Mouse (Mus musculus) liver, embryonic 14.5 days (tissue): ENCODE measurements at regions not wholly inside any gene's neighbourhood (a gene's known extent, or its start where the extent isn't known, plus 50 kb on each side); places are given as distances from the start of the nearest gene placed in this dataset.
A peak's percentile ranks its signal among the peaks of the same experiment; 100 is the strongest.

Experiments used
- ATAC-seq: fragments of 200-750 bp; cut with Nextera tagmentation; 2 replicates; pipeline ENCODE4 v1.8.0; 2017; ENCODE audit warnings: moderate number of reproducible peaks, mild to moderate bottlenecking, moderate library complexity; ENCODE audit not compliant: insufficient read depth
- DNase-seq, 3 experiments: peaks; one replicate each; pipeline ENCODE4 v3.0.0-alpha.2; 2012 to 2013; ENCODE audit warnings: low read depth in 3 of 3, low spot score in 3 of 3
- H3K27ac ChIP-seq: fragments of 300-500 bp; sonication (generic); 2 replicates; pipeline ENCODE4 v1.5.1; 2014; ENCODE audit warnings: moderate library complexity, mild to moderate bottlenecking, control low read depth, inconsistent platforms
- H3K27me3 ChIP-seq: fragments of 300-500 bp; sonication (generic); 2 replicates; pipeline ENCODE4 v1.6.1; 2014; ENCODE audit warnings: mild to moderate bottlenecking, low read length, moderate library complexity; ENCODE audit not compliant: control insufficient read depth, insufficient read depth
- H3K36me3 ChIP-seq: fragments of 300-500 bp; sonication (generic); replicated peaks from 2 replicates; pipeline ENCODE4 v1.6.1; 2014; ENCODE audit warnings: low read depth; ENCODE audit not compliant: control insufficient read depth, insufficient read depth
- H3K4me1 ChIP-seq, 2 experiments: fragments of 200-500 bp in 1 of 2; fragments of 300-500 bp in 1 of 2; sonication (generic) in 1 of 2; replicated peaks; 2 replicates each; pipeline ENCODE4 v1.6.1; 2012 to 2014; ENCODE audit warnings: antibody characterized with exemption in 1 of 2, inconsistent platforms in 1 of 2, low read length in 1 of 2; ENCODE audit not compliant: control insufficient read depth in 2 of 2, insufficient read depth in 2 of 2
- H3K4me2 ChIP-seq: fragments of 300-500 bp; sonication (generic); 2 replicates; pipeline ENCODE4 v1.6.1; 2014; ENCODE audit warnings: low read depth, mild to moderate bottlenecking, control low read depth, moderate library complexity
- H3K4me3 ChIP-seq, 2 experiments: fragments of 200-500 bp in 1 of 2; fragments of 300-500 bp in 1 of 2; sonication (generic) in 1 of 2; 2 replicates each; pipeline ENCODE4 v1.5.1; 2012 to 2014; ENCODE audit warnings: low read depth in 2 of 2, low read length in 2 of 2, mild to moderate bottlenecking in 2 of 2, control low read depth in 1 of 2, inconsistent platforms in 1 of 2, moderate library complexity in 1 of 2; ENCODE audit not compliant: insufficient read depth in 1 of 2
- H3K9ac ChIP-seq: fragments of 300-500 bp; sonication (generic); replicated peaks from 2 replicates; pipeline ENCODE4 v1.6.1; 2014; ENCODE audit warnings: mild to moderate bottlenecking, control low read depth, moderate library complexity
- H3K9me3 ChIP-seq: fragments of 300-500 bp; sonication (generic); 2 replicates; pipeline ENCODE4 v1.6.1; 2016; ENCODE audit warnings: low read length, mixed read lengths; ENCODE audit not compliant: control insufficient read depth
- CTCF ChIP-seq: IDR thresholded peaks from 2 replicates; pipeline ENCODE4 v1.5.1; 2016; ENCODE audit warnings: antibody characterized with exemption, low read depth, control low read depth
- EP300 ChIP-seq: IDR thresholded peaks from 2 replicates; pipeline ENCODE4 v1.6.1; 2016; ENCODE audit warnings: antibody characterized with exemption, low read depth
- WGBS: fragments of 180-500 bp; shearing (Covaris S2); extraction: QIAGEN DNeasy Blood & Tissue Kit; methylation state at CpG from one replicate; pipeline ENCODE4 v1.1.7; 2014; ENCODE audit not compliant: insufficient replicate concordance; 5-methylcytosine and 5-hydroxymethylcytosine counted together

DNA sequence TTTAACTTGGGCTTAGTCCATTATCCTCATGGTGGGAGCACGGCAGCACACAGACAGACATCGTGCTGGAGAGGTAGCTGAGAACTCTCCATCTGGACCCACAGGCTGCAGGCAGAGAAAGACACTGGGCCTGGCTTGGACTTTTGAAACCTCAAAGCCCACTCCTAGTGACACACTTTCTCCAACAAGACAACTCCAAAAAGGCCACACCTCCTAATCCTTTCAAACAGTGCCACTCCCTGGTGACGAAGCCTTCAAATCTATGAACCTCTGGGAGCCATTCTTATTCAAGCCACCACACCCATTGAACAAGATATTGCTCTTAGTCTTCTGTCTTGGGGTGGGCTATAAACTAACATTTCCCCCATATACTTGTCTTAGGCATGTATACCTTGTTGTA lies 59.2 kb upstream of the Ampd3 start:
- no peak for DNase-seq

DNA sequence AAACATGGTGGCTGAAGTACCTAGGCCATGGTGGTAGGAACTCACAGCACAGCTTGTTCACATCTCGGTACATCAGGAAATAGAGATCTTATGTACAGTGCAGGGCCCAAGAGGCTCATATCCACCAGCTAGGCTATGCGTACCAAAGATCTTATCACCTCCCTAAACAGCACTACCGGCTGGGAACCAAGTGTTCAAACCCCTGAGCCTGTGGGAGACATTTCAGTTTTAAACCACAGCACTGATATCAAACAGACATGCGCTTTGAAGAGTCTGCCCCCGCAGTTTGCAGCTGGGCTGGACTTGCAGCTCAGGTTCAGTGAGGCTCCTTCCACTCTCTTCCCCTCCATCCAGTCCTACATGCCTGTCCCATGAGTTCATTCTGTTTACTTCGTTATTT lies 58.4 kb upstream of the Ampd3 start:
- Histone ChIP-seq H3K4me3 (no peak overlapping the region), H3K36me3 (no peaks in the 10 kb centered on the region), H3K9me3 (no peaks in the 10 kb centered on the region), H3K27ac (no peak overlapping the region), H3K4me2 (no peak overlapping the region), H3K9ac (no peak overlapping the region), H3K4me1 (no peaks in the 10 kb centered on the region), H3K27me3 (no peaks in the 10 kb centered on the region)
- ATAC-seq (no peak), DNase-seq (no peak)
- TF ChIP-seq CTCF = no peak
- no peak for TF ChIP-seq EP300
- 50% methylated on average over 6 of the region's 6 CpGs for WGBS

More for the DNA sequence above, 59.2 kb upstream of the Ampd3 start:
- Histone ChIP-seq H3K27me3 (no peaks in the 10 kb centered on the region), H3K4me1 (no peaks in the 10 kb centered on the region), H3K4me3 (no peak overlapping the region), H3K9ac (no peak overlapping the region), H3K27ac (no peak overlapping the region), H3K9me3 (no peaks in the 10 kb centered on the region), H3K36me3 (no peaks in the 10 kb centered on the region), H3K4me2 (no peak overlapping the region)
- no peak for TF ChIP-seq CTCF
- TF ChIP-seq EP300 = no peak
- ATAC-seq = no peak
- WGBS = 76% methylated on average over 3 of the region's 3 CpGs

DNA sequence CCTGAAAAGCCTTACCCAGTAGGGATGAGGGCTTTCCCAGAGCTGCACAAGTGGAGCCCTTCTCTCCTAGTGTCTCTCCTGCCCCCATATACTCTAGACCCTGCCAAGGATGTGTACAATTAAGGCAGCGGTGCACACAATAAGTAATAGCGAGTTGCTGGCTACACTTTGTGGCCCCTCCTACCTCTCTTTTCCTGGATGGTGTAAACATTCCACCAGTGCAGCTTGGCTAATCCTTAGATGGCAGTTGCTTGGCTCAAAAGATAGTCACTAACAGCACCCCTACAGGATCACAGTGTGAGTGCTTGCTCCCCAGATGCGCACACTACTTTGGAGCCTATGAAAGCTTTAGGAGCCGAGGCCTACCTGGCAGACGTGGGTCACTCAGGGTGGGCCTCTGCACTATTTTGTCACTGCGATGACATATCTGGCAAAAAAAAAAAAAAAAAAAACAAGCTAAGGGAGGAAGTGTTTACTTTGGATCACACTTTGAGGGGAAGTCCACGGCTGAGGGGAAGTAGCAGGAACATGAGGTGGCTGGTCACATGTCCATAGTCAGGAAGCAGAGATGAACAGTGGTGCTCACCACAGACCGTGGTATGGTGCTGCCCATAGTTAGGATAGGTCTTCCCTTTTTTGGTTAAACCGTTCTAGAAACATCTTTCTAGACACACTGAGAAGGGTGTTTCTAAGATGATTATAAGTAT lies 57.6 kb upstream of the Ampd3 start:
- no peaks in the 10 kb centered on the region for H3K27me3 ChIP-seq
- DNase-seq (no peak), ATAC-seq (no peak)
- H3K9ac ChIP-seq = no peak overlapping the region
- H3K4me3 ChIP-seq = no peak overlapping the region
- no peak overlapping the region for H3K4me2 ChIP-seq
- no peaks in the 10 kb centered on the region for H3K4me1 ChIP-seq
- TF ChIP-seq CTCF (no peak), EP300 (no peak)
- no peaks in the 10 kb centered on the region for H3K36me3 ChIP-seq
- 50% methylated on average over 9 of the region's 9 CpGs for WGBS
- no peaks in the 10 kb centered on the region for H3K9me3 ChIP-seq
- no peak overlapping the region for H3K27ac ChIP-seq

DNA sequence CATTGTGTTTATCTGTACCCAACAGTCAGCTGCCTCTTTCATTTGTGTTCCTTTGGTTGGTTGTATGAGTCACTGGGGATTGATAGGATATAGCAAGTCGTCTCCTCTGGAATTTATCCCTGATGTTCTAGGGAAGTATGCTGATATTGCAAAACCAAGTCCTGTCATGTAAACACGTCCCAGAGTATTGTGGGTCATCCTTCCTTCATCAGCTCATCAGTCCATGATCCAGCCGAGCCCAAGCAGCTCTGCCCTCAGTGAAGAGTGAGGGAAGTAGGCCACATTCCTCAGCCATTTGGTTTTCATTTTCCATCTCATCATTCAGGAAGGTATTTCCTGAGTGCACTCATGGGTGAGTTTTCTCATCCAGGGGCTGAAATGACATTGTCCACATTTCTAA lies 54.3 kb upstream of the Ampd3 start:
- ATAC-seq (no peak), DNase-seq (no peak)
- Histone ChIP-seq H3K4me2 (no peak overlapping the region), H3K4me3 (no peak overlapping the region), H3K9me3 (no peaks in the 10 kb centered on the region), H3K9ac (no peak overlapping the region), H3K27me3 (no peaks in the 10 kb centered on the region), H3K36me3 (no peaks in the 10 kb centered on the region), H3K4me1 (no peaks in the 10 kb centered on the region), H3K27ac (no peak overlapping the region)
- 41% methylated on average over 3 of the region's 3 CpGs for WGBS
- TF ChIP-seq CTCF (no peak), EP300 (no peak)

DNA sequence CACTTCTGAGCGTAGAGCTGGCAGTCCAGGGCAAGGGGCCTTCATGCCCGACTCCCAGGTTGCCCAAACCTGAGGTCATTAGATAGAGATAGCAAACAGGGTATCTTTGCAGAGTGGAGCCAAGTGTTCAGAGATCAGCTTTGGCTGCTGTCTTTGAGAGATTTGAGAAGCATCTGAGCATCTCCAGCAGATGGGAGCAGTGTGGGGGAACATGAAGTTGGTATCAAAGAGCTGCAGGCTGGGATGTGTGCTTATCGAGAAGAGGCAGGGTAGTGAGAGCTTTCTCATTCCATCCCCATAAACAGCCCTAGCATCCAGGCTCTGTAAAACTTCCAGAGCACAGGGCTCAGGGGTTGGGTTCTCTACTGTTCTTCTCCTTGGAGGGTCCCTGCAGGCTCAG lies 52.9 kb upstream of the Ampd3 start:
- H3K9ac ChIP-seq = no peak overlapping the region
- peak; percentile 58 for TF ChIP-seq EP300
- no peak for TF ChIP-seq CTCF
- H3K4me2 ChIP-seq = no peak overlapping the region
- no peak for DNase-seq
- ATAC-seq = peak; percentile 82
- H3K9me3 ChIP-seq = no peaks in the 10 kb centered on the region
- no peaks in the 10 kb centered on the region for H3K27me3 ChIP-seq
- 47% methylated on average over 3 of the region's 3 CpGs for whole genome bisulfite sequencing
- H3K27ac ChIP-seq = no peak overlapping the region
- H3K36me3 ChIP-seq = no peaks in the 10 kb centered on the region
- H3K4me1 ChIP-seq = no peaks in the 10 kb centered on the region
- no peak overlapping the region for H3K4me3 ChIP-seq
